Mouse (Mus musculus): Measurements from ENCODE around the gene Olfr987. TPM values are rescaled to one million over a fixed set of nuclear protein-coding genes. Genes with fewer than 3 reads are reported as not detected.

Gene Olfr987
- polyA plus RNA-seq, 1 experiment from 2014 or later = not detected

Other genes with a start within 250 kb of the Olfr987 start
- 30.0 and 34.1 TPM in 2 replicates for gene Aplnr, start 203.1 kb downstream of the Olfr987 start, polyA plus RNA-seq (2014; fragmentation: Nextera tagmentation; extraction: Ambion mirVana)
- gene Lrrc55, start 142.1 kb downstream of the Olfr987 start, polyA plus RNA-seq (2014; fragmentation: Nextera tagmentation; extraction: Ambion mirVana) = 0.81 and 0.87 TPM in 2 replicates
- not detected in 2 replicates for gene Olfr988, start 23.9 kb upstream of the Olfr987 start, polyA plus RNA-seq (2014; fragmentation: Nextera tagmentation; extraction: Ambion mirVana)
- not detected in 2 replicates for gene Olfr992, start 70.2 kb upstream of the Olfr987 start, polyA plus RNA-seq (2014; fragmentation: Nextera tagmentation; extraction: Ambion mirVana)
- gene Olfr993, start 75.6 kb upstream of the Olfr987 start, polyA plus RNA-seq (2014; fragmentation: Nextera tagmentation; extraction: Ambion mirVana) = not detected in 2 replicates
- gene Olfr994, start 97.1 kb upstream of the Olfr987 start, polyA plus RNA-seq (2014; fragmentation: Nextera tagmentation; extraction: Ambion mirVana) = not detected in 2 replicates
- gene Olfr995, start 104.3 kb upstream of the Olfr987 start, polyA plus RNA-seq (2014; fragmentation: Nextera tagmentation; extraction: Ambion mirVana) = not detected in 2 replicates
- gene 4833423E24Rik, start 179.7 kb upstream of the Olfr987 start, polyA plus RNA-seq (2014; fragmentation: Nextera tagmentation; extraction: Ambion mirVana) = 0.13 TPM in 1 of 2 replicates, not detected in the other
- not detected in 2 replicates for gene Olfr996, start 239.9 kb upstream of the Olfr987 start, polyA plus RNA-seq (2014; fragmentation: Nextera tagmentation; extraction: Ambion mirVana)
- not detected in 2 replicates for gene Olfr998, start 249.6 kb upstream of the Olfr987 start, polyA plus RNA-seq (2014; fragmentation: Nextera tagmentation; extraction: Ambion mirVana)

All from forebrain, embryonic 11.5 days (tissue).